Mouse (Mus musculus) heart, adult 11 months (tissue): Measurements from ENCODE around the gene Ccdc149.

Experiments
- DNase-seq: peaks from one replicate; pipeline ENCODE4 v3.0.0; 2022

Ccdc149 gene

DNA sequence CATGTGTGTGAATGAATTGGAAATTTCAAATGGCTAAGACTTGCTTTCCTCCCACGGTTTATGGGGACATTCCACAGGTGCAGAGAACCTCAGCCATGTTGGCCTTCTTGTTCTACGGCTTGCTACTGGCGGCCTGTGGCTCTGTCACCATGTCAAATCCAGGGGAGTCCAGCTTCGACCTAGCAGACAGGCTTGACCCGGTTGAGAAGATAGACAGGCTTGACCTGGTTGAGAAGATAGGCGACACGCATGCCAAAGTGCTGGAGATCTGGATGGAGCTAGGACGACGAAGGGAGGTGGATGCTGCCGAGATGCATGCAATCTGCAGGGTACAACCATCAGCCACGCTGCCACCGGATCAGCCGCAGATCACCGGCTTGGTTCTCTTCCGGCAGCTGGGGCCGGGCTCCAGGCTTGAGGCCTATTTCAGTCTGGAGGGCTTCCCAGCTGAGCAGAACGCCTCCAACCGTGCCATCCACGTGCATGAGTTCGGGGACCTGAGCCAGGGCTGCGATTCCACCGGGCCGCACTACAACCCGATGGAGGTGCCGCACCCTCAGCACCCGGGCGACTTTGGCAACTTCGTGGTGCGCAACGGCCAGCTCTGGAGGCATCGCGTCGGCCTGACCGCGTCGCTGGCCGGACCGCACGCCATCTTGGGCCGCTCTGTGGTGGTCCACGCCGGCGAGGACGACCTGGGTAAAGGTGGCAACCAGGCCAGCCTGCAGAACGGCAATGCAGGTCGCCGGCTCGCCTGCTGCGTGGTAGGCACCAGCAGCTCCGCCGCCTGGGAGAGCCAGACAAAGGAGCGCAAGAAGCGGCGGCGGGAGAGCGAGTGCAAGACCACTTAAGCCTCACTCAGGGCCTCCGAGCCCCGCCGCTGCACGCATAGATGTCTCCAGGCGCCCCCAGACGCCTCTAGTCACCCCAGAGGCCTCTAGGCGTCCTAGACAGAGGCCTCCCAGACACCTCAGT is 103.2 kb downstream of the Ccdc149 start:
- DNase-seq = peak; percentile 84

DNA sequence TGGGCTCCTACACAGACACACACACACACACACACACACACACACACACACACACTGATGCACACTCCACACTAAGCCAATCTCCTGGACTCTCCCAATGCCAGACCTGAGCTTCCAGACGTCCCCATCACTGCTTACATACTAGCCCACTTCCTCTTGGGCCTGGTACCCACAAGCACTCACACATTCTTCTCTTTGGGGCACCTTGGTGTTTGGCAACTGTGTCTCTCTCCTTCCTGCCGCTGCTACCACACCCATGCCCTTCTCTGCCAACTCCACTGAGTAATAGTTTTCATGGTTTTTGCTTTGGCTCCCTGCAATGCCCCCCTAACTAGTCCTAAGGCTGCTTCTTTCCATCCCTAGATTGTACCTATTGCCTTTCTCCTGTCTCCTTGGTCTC is 104.7 kb downstream of the Ccdc149 start:
- no peak for DNase-seq

DNA sequence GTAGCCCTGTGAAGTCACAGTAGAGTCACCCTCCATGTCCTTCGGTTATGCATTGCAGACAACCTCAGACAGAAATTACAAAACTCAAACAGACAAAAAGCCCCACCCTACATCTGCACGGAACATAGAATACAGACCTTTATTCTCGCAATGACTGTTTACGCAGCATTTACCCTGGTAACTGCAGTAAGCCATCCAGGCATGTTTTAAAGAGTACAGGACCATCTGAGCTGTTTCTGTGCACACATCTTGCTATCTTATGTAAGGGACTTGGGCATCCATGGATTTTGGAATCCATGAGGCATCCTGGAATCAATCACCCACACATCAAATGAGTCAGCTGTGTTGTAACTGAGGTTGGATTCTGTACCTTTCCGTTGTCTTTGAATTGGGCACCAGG is 105.4 kb downstream of the Ccdc149 start:
- peak; percentile 85 for DNase-seq

DNA sequence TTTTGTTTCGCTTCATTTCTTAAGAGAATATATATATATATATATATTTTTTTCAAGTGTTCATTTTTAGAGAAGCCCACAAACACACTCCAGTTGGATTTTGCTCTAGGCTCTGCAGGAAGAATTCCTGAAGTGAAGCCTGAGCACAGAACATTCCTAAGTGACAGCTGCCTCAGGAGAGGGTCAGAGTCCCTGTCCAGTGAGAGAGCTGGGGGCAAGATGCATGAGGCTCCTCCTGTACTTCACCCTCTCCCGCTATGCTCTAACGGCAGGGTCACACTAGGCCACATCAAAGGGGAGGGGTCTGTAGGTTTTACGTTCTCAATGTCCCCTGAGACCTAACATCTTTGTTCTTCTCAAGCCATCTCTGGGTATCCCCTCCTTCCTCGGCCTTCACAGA is 106.8 kb downstream of the Ccdc149 start:
- DNase-seq = no peak

DNA sequence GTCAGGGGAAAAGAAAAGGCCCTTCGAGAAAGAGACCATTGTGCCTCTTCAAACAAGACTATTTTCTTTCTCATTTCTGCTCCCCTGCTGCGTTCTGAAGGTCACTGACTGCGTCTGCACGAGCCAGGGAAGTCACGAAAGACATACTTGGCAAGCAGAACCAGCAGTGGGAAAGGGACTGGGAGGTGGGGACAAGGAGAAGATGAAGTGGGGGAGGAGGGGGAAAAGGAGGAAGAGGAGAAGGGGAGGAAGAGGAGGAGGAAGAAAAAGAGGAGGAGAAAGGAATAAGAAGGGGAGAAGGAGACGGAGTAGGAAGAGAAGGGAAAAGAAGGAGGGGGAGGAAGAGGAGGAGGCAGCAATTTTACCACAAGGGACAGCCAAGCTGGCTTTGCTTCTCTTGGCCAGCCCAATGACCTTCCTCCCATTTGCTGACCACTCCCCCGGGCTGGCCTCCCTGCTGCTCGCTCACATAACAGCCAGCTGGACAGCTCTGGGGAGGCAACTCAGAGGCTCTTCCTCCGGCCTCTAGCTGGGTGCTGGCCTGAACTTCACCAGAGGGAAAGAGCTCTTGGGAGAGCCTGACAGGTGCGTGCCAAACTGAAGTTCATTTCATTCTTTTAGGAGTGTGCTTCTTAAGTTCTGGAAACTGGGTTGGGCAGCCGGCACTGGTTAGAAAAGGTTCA is 107.7 kb downstream of the Ccdc149 start, which contains the start of gene Sod3:
Gene Sod3, plus strand, starts transcription at position 324 of the 683 bp plus-strand sequence.
- peak; percentile 99 for DNase-seq

DNA sequence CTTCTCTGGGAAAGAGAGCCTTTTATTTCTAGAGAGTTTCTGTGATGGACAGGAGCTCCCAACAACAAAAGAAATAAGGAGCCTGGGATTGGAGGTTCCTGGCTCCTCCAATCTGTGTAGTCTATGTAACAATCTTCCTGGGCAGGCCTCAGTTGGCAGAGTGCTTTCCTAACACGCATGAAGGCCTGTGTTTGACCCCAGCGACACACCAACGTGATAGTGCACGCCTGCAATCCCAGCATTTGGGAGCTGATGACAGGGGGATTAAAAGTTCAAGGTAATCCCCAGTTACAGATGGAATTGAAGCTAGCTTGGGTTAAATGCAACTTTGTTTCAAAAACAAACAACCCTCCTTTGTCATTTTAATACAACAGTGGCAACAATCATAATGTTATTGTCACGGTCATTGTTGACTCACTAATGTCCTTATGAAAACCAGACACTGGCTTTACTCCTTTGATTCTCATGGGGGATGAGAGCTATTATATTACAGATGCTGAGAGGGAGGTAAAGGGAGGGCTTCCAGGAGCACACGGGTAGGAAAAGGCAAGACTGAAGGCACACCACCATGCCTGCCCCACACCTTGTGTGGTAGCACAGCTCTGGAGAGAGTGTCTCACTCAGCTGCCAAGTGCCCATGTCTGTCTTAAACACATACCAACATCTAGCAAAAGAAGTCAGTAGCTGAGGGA is 108.4 kb downstream of the Ccdc149 start:
- peak; percentile 85 for DNase-seq

DNA sequence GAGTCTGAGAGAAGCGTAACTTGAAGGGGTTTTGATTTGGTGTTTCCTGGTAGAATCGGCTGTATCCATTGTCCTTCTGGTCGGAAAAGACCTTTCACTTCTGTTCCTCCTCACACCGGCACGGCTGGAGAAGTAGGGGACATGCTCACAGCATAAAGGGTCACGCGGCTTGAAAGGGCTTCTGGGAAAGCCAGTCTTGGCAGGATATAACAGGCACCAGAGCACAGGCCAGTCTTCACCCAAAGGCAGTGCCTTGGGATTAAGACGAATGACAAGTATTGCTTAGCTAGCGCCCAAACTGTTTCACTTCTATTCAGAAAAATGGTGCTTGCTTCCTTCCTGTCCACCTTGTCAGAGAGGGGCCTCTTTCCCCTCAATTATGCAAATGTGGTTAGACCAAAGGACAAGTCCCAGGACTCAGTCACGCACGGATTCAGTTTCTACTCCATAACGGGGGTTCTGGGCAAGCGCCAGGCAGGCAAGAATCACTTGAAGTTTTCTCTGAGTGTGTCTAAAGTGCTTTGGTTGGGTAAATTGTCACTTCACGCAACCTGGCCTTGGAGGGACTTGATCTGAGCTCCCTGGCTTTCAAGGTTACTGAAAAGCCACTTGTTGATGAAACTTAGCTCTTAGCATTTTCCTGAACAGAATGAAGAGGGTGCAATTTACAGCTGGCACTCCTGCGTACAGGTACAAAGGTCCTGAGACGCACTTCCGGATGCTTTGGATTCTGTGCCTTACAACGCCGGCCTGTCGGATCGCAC is 110.9 kb downstream of the Ccdc149 start:
- DNase-seq = peak; percentile 93

DNA sequence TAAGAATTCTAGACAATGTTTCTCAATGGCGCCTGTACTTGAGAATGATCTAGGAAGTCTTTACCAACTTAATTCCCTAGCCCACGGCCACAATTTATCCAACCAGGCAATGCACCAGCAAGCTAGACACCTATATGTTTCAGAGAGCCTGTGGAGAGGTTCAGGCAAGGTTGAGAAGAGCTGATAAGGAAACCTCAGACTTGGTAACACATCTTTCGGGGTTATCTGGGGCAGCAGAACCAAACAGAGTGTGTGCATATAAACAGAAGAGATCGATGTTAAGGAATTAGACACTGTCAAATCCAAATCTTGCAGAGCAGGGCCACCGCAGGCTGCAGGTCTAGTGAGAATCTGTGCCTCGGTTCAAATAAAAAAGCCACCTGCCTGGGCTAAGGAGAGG is 113.2 kb downstream of the Ccdc149 start:
- no peak for DNase-seq

DNA sequence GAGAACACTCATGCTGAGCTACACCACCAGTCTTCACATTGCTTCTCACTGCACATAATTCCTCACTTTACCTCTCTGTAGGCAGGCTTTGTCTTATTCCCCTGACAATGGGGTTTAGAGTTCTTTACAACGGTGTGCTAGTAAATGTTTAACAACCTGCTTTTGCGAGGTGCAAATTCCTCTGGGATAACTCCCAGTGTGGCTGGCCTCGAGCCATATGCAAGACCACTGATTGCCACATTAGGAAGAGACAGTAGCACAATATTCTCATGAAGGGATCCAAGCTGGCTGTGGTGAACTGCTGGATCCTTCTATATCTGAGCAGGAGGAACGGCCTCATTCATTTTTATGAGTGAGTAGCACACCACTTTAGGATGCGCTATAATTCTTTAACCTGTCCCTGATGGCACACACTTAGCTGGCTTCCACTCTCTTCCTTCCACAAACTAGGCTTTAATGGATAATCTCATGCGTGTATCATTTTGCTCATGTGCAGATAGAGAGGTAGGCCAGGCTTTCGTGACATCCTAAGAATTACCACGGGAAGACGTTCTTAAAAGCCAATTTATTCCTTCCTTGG is 114.1 kb downstream of the Ccdc149 start:
- DNase-seq = no peak

DNA sequence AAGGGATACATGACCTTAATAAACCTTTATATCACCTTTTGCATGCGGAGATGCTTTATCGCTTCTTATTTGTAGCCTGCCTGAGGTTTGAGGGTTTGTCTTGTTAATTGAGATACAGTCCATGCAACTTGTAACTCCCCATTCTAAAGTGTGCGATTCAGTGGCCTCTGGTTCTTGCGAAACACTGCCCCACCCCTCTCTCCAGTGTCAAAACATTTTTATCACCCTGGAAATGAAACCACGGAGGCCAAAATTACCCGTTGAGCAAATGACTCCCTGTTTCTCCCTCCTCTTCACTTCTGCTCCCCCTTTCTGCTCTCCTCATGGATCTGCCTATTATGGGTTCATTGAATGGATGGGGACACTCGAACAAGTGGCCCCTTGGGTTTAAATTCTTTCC is 115.7 kb downstream of the Ccdc149 start:
- DNase-seq = peak; percentile 92

DNA sequence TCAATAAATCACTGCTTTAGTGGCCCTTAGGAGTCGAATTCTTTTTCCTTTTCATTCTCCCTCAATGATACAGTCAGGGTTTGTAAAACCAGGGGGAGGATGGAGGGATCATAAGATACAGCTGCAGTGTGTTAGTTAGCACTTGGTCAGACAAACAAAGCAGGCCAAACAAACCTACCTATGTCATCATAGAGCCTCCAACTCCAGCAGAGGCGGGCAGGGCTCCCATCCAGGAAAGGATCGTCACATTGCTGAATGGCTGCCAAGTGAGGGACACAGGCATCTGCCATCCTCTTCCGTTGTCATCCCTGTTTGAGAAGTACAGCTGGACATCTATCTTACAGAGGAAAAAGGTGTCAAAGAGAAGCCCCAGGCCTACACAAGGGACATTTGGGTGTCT is 116.9 kb downstream of the Ccdc149 start:
- peak; percentile 46 for DNase-seq

DNA sequence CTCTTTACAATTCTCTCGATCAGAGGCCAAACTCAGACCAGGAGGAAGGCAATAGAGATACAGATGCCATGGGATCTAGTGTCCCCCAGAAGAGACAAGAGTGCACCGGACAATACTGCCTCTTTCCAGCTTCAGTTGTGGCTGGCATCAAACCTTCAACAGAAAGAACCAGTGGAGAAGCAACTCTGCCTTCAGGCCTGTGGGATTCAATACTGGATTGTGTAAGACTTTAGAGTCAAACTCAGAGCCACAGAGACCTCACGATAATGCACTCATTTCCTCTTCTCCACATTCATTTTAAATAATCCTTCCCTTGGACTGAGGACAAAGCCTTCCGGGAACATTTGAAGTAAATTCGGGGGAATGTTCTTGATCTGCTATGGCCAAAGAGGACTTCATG is 118.6 kb downstream of the Ccdc149 start:
- no peak for DNase-seq

DNA sequence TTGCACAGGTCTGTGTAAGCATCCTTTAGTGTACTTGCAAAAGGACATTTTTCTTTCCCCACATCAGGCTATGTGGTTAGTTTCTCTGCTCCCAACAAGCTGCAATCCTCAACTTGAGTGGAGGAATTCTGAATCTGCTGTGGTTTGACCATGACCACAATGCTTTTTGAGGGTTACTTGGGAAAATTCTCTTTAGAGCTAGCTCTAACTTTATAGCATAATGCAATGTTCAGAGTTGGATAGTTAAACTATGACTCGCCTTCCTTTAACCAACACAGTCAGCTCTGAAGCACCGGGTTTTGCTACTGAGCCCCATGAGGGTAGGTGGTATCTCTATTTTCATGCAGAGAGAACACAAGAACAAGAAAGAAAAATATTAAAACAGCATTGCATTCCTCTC is 119.8 kb downstream of the Ccdc149 start:
- no peak for DNase-seq

DNA sequence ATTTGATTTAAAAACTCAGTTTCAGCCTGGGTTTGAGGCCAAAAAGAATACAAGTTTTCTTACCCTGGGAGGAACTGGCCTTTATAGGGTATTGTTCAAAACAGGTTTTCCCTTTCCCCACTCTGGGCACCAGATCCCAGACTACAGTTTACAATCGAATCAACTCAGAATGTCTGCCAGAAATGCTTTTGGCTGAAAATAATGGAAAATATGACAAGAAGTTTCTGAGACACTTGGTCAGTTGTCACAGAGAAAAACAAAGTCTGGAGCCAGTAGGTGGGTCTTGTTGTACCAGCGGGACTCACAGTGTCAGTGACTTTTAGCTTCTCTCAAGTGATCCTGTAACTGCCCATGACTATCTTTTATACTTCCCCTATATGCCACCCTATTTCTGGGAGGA is 120.9 kb downstream of the Ccdc149 start:
- peak; percentile 88 for DNase-seq

DNA sequence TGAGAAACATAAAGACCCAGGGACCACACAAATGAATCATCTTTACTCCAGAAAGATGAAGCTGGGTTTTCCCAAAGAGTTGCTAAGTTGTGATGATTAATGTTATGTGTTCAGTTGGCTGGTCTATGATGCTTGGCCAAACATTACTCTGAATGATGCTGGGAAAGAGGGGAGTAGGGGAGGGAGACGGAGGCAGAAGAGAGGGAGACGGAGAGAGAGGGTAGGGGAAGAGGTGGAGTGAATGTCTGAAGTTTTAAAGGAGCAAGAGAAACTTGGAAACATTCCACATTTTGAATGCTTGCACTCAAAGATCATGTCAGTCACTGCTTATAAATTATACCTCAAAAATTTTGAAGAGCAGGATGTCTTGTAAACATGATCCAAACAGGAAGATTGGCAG is 124.4 kb downstream of the Ccdc149 start:
- no peak for DNase-seq

DNA sequence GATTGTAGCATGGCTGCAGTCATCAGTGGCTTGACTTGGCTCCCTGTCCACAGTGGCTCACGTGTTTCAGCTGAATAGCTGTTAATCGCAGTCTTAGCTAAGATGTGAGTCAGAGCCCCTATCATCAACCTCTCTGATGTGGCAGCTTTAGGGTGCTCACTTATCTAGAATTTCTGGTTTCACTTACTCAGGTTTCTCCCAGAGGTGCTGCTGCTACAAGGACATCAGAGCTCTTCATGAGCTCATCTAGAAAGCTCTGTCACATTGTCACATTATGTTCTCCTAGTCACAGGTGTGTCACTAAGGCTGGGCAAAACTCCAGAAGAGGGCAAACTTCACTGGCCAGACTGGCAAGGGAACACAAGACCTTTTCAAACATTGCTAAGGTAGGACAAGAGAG is 132.2 kb downstream of the Ccdc149 start:
- DNase-seq = no peak

DNA sequence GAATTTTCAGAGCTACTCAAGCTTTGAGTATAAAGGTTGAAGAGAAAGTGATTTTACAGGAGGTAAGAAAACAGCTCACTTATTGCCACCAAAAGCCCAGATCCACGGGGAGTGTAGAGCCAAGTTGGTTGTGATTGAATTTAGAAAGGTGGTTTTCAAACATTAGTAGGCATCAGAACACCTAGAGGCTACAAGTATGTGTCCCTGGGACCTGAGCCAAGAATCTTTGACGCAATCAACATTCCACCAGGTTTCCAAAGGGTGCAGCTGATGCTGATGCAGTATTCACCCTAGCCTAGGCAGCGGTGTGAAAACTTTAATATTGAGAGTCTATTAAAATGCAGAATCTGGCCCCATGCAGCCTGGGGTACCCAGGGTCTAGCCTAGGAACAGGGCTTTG is 135.7 kb downstream of the Ccdc149 start:
- no peak for DNase-seq

DNA sequence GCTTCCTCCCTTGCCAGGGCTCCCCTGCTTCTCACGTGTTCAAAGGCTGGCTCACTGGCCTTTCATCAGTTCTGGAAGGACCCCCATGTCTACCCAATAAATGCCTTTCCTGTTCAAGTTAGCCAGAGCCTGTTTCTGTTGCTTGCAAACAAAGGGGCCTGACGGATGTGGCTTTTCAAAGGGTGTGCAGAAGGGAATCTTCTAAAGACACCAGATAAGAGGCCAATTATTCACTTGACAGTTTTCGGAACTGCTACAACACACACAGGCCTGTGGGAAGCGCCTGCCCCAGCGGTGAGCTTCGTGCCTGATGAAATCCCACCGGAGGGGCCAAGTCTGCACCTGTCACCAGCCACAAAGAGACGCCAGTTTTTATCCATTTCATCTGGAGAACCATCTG is 139.2 kb downstream of the Ccdc149 start:
- no peak for DNase-seq
